Mouse (Mus musculus) E14TG2a.4 (cell line): ENCODE results near the gene Utp15.

ENCODE experiments used
- CTCF ChIP-seq: conservative IDR thresholded peaks from 2 replicates; pipeline ENCODE4 v1.5.1; 2014; ENCODE audit warnings: low read length
- NANOG ChIP-seq: IDR thresholded peaks from 2 replicates; pipeline ENCODE4 v1.6.1; 2014; ENCODE audit warnings: borderline replicate concordance, low read length, mixed read lengths
- POU5F1 ChIP-seq: IDR thresholded peaks from 2 replicates; pipeline ENCODE4 v1.6.1; 2014; ENCODE audit warnings: low read length, borderline replicate concordance

DNA sequence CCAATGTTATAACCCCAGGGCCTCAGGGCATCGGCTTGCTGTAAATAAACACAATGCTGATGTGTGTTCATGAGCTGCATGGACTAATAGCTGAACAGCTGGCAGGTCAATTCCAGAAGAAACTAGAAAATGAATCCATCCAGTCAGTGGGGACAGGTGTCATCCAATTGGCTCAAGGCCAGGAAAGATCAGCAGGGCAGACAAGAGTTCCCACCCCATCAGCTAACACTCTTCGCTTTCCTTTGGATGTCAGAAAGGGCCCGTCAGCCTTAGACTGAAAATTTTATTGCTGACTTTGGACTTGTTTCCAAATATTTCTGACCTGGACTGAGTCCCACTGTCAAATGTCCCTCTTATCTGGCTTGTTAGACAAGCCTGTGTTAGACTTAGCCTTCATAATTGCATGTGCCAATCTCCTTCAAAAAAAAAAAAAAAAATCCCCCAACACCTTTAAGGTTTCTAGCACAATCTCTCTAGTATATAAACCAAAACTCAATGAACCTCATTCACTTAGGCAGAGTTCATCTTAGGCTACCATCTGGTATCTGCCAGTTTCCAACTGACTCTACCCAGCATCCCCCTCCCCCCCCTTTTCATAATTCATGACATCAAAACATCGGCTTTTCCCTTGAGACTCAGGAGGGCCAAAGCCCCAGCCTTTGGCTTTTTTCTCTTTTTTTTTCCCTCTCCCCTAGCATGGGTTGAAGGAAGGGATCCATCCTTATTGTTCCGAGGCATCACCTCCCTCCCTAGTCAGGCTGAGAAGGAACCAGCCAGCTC is 18.1 kb downstream of the Utp15 start:
- TF ChIP-seq CTCF: no peak
- no peak for TF ChIP-seq POU5F1
- TF ChIP-seq NANOG: no peak
